Mouse (Mus musculus): Measurements from ENCODE around the gene Jmjd1c. TPM values are rescaled to one million over a fixed set of nuclear protein-coding genes. Genes with fewer than 3 reads are reported as not detected.

Jmjd1c gene
- total RNA-seq, 2 experiments from 2014 or later: 47.1 to 64.6 TPM

Other genes starting within 250 kb of the Jmjd1c start
- gene Reep3, start 820 bp downstream of the Jmjd1c start, total RNA-seq (2021): 10 to 100 TPM; 45.8 to 46.9 TPM
- gene Nrbf2, start 189.2 kb downstream of the Jmjd1c start, total RNA-seq (2021): 10 to 100 TPM; 18.7 to 19.8 TPM

Data from adrenal gland, postnatal 10 days (tissue).